Mouse (Mus musculus) midbrain, postnatal 0 days (tissue): ENCODE results near the gene Syt5. TPM values are rescaled to one million over a fixed set of nuclear protein-coding genes. Genes with fewer than 3 reads are reported as not detected.
A peak's percentile ranks its signal among the peaks of the same experiment; 100 is the strongest.

Source experiments
- ATAC-seq: fragments of 200-750 bp; cut with Nextera tagmentation; 2 replicates; pipeline ENCODE4 v1.8.0; 2017; ENCODE audit warnings: moderate number of reproducible peaks, mild to moderate bottlenecking, moderate TSS enrichment, moderate library complexity; ENCODE audit not compliant: low FRiP score
- DNase-seq: peaks from one replicate; pipeline ENCODE4 v3.0.0-alpha.2; 2015; ENCODE audit warnings: low spot score
- H3K27ac ChIP-seq: fragments of 300-500 bp; sonication (generic); 2 replicates; pipeline ENCODE4 v1.5.1; 2014; ENCODE audit warnings: low read depth, mild to moderate bottlenecking, low read length, mixed read lengths
- H3K27me3 ChIP-seq: fragments of 300-500 bp; sonication (generic); 2 replicates; pipeline ENCODE4 v1.6.1; 2014; ENCODE audit warnings: low read length, control low read depth, mixed read lengths; ENCODE audit not compliant: insufficient read depth
- H3K36me3 ChIP-seq: fragments of 300-500 bp; sonication (generic); 2 replicates; pipeline ENCODE4 v1.6.1; 2014; ENCODE audit warnings: low read length, control low read depth, mixed read lengths; ENCODE audit not compliant: insufficient read depth
- H3K4me1 ChIP-seq: fragments of 300-500 bp; sonication (generic); 2 replicates; pipeline ENCODE4 v1.6.1; 2014; ENCODE audit warnings: mild to moderate bottlenecking, control low read depth, antibody characterized with exemption, low read length, mixed read lengths; ENCODE audit not compliant: insufficient read depth
- H3K4me2 ChIP-seq: fragments of 300-500 bp; sonication (generic); 2 replicates; pipeline ENCODE4 v1.6.1; 2014; ENCODE audit warnings: low read depth, mild to moderate bottlenecking, low read length, mixed read lengths; ENCODE audit not compliant: poor library complexity, severe bottlenecking
- H3K4me3 ChIP-seq: fragments of 300-500 bp; sonication (generic); 2 replicates; pipeline ENCODE4 v1.5.1; 2014; ENCODE audit warnings: low read depth, mild to moderate bottlenecking, low read length, moderate library complexity
- H3K9ac ChIP-seq: fragments of 300-500 bp; sonication (generic); replicated peaks from 2 replicates; pipeline ENCODE4 v1.6.1; 2014; ENCODE audit warnings: mild to moderate bottlenecking, low read length, moderate library complexity, mixed read lengths; ENCODE audit not compliant: poor library complexity, severe bottlenecking
- H3K9me3 ChIP-seq: fragments of 300-500 bp; sonication (generic); 2 replicates; pipeline ENCODE4 v1.6.1; 2016; ENCODE audit warnings: low read length, control low read depth
- CTCF ChIP-seq: IDR thresholded peaks from 2 replicates; pipeline ENCODE4 v1.5.1; 2016; ENCODE audit warnings: antibody characterized with exemption, mild to moderate bottlenecking
- WGBS: fragments of 180-500 bp; shearing (Covaris S2); extraction: QIAGEN DNeasy Blood & Tissue Kit; methylation state at CpG from one replicate; pipeline ENCODE4 v1.1.7; 2014; 5-methylcytosine and 5-hydroxymethylcytosine counted together
- polyA plus RNA-seq: library from polyadenylated mRNA; unstranded; fragments of >200 nt; fragmentation: Nextera tagmentation; extraction: Ambion mirVana; gene quantifications from 2 replicates; pipeline ENCODE4 v1.2.1, GENCODE M21; 2015
- total RNA-seq: library from RNA; depleted of rRNA; stranded (reverse); fragments of >200 nt; gene quantifications from 2 replicates; pipeline ENCODE4 v1.2.3, GENCODE M21; 2014

The Syt5 gene
- total and polyA plus RNA-seq, 2 experiments from 2014 or later: 84.7 to 194 TPM

GRCm38 (mm10) chr7:4500892-4501471 is 46.4 kb downstream of the Syt5 start:
- no peak for TF ChIP-seq CTCF
- WGBS: 0% methylated on average over 25 of the region's 52 CpGs
- ATAC-seq: peak; percentile 50
- Histone ChIP-seq H3K4me2 (peak overlapping the region; percentile 78), H3K4me1 (peaks cover 20% of the 10 kb centered on the region; the same call in 1 of the 2 replicates), H3K4me3 (peak overlapping the region; percentile 89), H3K27ac (peak overlapping the region; percentile 88), H3K9me3 (no peaks in the 10 kb centered on the region), H3K9ac (peak overlapping the region; percentile 95), H3K27me3 (no peaks in the 10 kb centered on the region), H3K36me3 (peaks cover 13% of the 10 kb centered on the region)
- DNase-seq: peak; percentile 17

- H3K9me3 ChIP-seq: no peaks in the 10 kb centered on the region
- H3K9ac ChIP-seq: peak overlapping the region; percentile 50; the same call in 1 of the 2 replicates
- no peaks in the 10 kb centered on the region for H3K27me3 ChIP-seq
- no peak for TF ChIP-seq CTCF
- DNase-seq (no peak), ATAC-seq (no peak)
- 0 out of 2 replicates have a peak overlapping the region, but pooled peaks have one; percentile 18 for H3K27ac ChIP-seq
- no peak overlapping the region for H3K4me3 ChIP-seq
- peaks cover 27% of the 10 kb centered on the region for H3K36me3 ChIP-seq
- WGBS: 85% methylated on average over 4 of the region's 4 CpGs
- peaks cover 20% of the 10 kb centered on the region; the same call in 1 of the 2 replicates for H3K4me1 ChIP-seq
- peak overlapping the region; percentile 78; the same call in 1 of the 2 replicates for H3K4me2 ChIP-seq
Observed at GRCm38 (mm10) chr7:4499034-4499433, 48.3 kb downstream of the Syt5 start.

GRCm38 (mm10) chr7:4498251-4498650 is 49.1 kb downstream of the Syt5 start:
- TF ChIP-seq CTCF: no peak
- WGBS: 10% methylated on average over 9 of the region's 9 CpGs
- no peak overlapping the region for H3K27ac ChIP-seq
- H3K4me1 ChIP-seq: peaks cover 20% of the 10 kb centered on the region; the same call in 1 of the 2 replicates
- H3K27me3 ChIP-seq: no peaks in the 10 kb centered on the region
- H3K9me3 ChIP-seq: no peaks in the 10 kb centered on the region
- H3K9ac ChIP-seq: no peak overlapping the region
- peak; percentile 76 for DNase-seq
- no peak for ATAC-seq
- H3K36me3 ChIP-seq: peaks cover 27% of the 10 kb centered on the region
- peak overlapping the region; percentile 23; the same call in 1 of the 2 replicates for H3K4me2 ChIP-seq
- H3K4me3 ChIP-seq: no peak overlapping the region

GRCm38 (mm10) chr7:4497271-4497903 is 50.0 kb downstream of the Syt5 start:
- H3K9ac ChIP-seq: no peak overlapping the region
- H3K9me3 ChIP-seq: no peaks in the 10 kb centered on the region
- peaks cover 27% of the 10 kb centered on the region for H3K36me3 ChIP-seq
- ATAC-seq: no peak
- H3K4me2 ChIP-seq: no peak overlapping the region
- no peak overlapping the region for H3K27ac ChIP-seq
- peaks cover 20% of the 10 kb centered on the region; the same call in 1 of the 2 replicates for H3K4me1 ChIP-seq
- DNase-seq: no peak
- TF ChIP-seq CTCF: no peak
- no peak overlapping the region for H3K4me3 ChIP-seq
- H3K27me3 ChIP-seq: no peaks in the 10 kb centered on the region
- WGBS: 89% methylated on average over 9 of the region's 9 CpGs

- no peak for DNase-seq
- WGBS: 96% methylated on average over 3 of the region's 3 CpGs
Observed at GRCm38 (mm10) chr7:4496468-4496867, 50.9 kb downstream of the Syt5 start.

GRCm38 (mm10) chr7:4493991-4494390 is 53.4 kb downstream of the Syt5 start:
- peaks cover 39% of the 10 kb centered on the region for H3K36me3 ChIP-seq
- H3K9ac ChIP-seq: no peak overlapping the region
- DNase-seq (no peak), ATAC-seq (no peak)
- no peak for TF ChIP-seq CTCF
- H3K27ac ChIP-seq: no peak overlapping the region
- no peaks in the 10 kb centered on the region for H3K27me3 ChIP-seq
- H3K4me1 ChIP-seq: peaks cover 8% of the 10 kb centered on the region; the same call in 1 of the 2 replicates
- WGBS: 84% methylated on average over 1 of the region's 1 CpGs
- H3K4me3 ChIP-seq: no peak overlapping the region
- H3K4me2 ChIP-seq: no peak overlapping the region
- no peaks in the 10 kb centered on the region for H3K9me3 ChIP-seq

More at GRCm38 (mm10) chr7:4496468-4496867, 50.9 kb downstream of the Syt5 start:
- Histone ChIP-seq H3K9me3 (no peaks in the 10 kb centered on the region), H3K27ac (no peak overlapping the region), H3K9ac (no peak overlapping the region), H3K4me1 (peaks cover 20% of the 10 kb centered on the region; the same call in 1 of the 2 replicates), H3K4me3 (no peak overlapping the region), H3K4me2 (no peak overlapping the region), H3K36me3 (peaks cover 31% of the 10 kb centered on the region), H3K27me3 (no peaks in the 10 kb centered on the region)
- ATAC-seq: no peak
- no peak for TF ChIP-seq CTCF
